Mouse (Mus musculus) spleen, adult 12 weeks (tissue): ENCODE data around the gene Gm5868.
"Not testable (repeated sequence)": the region's sequence is repeated elsewhere in the genome, so short reads cannot be mapped to it uniquely, and the experiment has no call there.

Source experiments
- DNase-seq: peaks from one replicate; pipeline ENCODE4 v3.0.0; 2022; ENCODE audit warnings: low spot score

The Gm5868 gene

GRCm38 (mm10) chr5:72587192-72587681 lies at the start of gene Gm5868:
TSS of gene Gm5868 (minus strand) at chr5:72587551.
- no peak for DNase-seq

GRCm38 (mm10) chr5:72636576-72636975 lies 49.2 kb upstream of the Gm5868 start:
- no peak for DNase-seq

DNA sequence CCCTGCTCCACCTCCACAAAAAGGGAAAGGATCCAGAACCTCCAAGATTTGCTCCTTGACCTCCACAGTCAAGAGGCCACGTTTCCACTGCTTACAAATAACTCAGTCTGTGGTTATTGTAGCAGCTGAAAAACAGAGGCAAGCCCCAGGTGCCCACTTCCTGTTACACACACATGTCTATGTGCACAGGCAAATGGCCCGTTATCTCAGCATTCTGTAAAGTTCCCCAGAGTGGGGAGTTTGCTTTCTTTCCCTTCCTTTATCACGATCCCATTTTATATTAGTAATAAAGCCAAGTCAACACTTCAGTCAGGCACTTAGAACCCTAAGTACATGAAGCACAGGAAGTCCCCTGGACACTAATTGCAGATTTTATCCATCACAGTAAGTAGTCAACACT lies 48.8 kb upstream of the Gm5868 start:
- no peak for DNase-seq

GRCm38 (mm10) chr5:72634791-72635271 lies 47.5 kb upstream of the Gm5868 start:
- no peak for DNase-seq

DNA sequence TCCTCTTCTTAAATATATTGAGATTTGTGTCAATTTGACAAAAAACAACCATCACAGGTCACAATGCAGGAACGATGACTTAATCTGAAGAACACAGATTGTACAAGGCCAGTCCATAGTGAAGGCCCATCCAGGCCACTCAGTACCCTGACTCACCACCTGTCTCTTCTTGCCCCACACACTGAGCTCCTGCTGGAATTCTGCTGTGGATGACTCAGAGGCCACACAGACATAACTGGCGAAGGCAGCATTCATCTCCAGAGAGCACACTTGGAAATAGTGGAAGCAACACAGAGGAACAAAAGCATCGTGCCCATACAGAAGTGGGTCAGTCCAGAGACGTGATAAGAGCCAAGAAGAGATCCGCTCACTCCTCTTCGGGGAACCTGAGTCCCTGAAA lies 42.7 kb upstream of the Gm5868 start:
- no peak for DNase-seq

GRCm38 (mm10) chr5:72621022-72621421 lies 33.7 kb upstream of the Gm5868 start:
- no peak for DNase-seq

- DNase-seq, result no peak
Observed at GRCm38 (mm10) chr5:72617413-72617812, 30.1 kb upstream of the Gm5868 start.

DNA sequence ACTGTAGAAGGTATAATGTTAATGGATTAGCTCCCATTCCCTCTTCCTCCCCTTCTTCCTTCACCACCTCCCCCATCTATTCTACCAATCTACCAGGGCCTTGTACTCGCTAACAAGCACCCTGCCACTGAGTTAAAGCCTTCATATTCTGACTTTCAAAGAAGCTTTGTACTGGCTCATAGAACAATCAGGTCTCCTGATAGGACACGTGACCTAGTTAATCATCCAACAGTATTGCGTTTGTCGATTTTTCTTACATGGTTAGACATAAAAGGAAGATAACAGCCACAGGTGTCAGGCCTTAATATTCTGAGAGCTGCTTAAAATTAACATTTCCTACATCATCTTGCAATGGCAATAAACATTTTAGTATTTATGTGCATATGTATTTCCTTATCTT lies 15.8 kb upstream of the Gm5868 start:
- no peak for DNase-seq

DNA sequence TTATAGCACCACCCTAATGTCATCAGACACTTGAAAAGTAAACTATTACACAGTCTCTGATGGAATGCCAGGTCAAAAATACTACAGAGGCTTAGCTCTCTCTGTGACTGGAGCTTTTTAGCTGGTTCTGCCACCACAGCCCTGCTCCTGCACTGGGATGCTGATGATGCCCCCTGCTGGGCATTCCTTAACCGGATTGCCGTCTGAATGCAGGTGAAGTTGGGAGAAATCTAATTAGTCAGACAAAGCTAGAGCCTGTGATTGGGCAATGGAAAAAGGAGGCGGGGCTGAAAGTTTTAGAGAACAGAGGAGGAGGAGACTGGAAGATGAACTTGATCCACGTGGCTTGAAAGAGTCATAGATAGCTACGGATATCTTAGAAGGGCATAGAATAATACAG lies 13.7 kb upstream of the Gm5868 start:
- DNase-seq, result peak; percentile 2

DNA sequence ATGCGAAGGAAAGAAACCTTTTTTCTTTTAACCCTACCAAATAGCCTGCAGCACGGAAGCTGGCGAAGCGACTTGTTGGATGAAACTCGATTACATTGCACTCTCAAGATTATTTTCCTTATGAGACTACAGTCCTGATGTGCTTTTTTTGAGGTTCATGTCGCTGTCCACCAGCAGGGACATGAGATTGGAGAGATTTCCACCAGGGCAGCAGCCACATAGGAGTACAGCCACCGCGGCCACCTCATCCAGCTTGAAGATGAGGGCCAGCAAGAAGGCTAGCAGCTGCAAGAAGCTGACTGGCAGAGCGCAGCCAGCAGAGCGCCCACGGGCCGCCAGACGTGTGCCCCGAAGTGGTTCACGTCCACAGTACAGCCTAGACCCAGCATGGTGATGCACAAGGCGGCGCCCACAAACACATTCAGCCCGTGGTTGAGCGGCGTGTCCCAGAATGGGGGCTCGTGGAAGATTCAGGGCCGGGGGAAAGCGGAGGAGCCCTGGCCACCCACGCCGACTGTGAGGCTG lies 622 bp downstream of the Gm5868 start:
- DNase-seq, result not testable (repeated sequence)

GRCm38 (mm10) chr5:72586122-72586521 lies 1.2 kb downstream of the Gm5868 start:
- DNase-seq, result not testable (repeated sequence)

DNA sequence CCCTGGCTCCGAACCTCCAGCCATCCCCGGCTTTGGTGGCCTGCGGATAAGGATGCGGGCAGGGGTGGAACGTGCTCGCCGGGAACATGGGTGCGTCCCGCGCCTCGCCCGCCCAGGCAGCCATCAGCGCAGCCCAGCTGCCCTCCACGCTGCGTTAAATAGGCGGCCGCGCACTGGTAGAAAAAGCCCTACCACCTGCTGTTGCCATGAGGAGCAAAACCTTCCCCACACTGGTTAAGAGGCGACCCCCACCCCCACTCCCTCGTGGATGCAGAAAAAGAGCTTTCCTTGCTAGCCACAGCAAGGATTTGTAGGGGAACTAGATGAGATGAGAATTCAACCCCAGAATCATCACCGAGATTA lies 6.4 kb downstream of the Gm5868 start, which contains the start of gene Zar1:
TSS of gene Zar1 (minus strand) at position 285 of the 363 bp plus-strand sequence.
- not testable (repeated sequence) for DNase-seq

- not testable (repeated sequence) for DNase-seq
Observed at GRCm38 (mm10) chr5:72580088-72580969, 7.0 kb downstream of the Gm5868 start.

- DNase-seq, result not testable (repeated sequence)
Observed at GRCm38 (mm10) chr5:72579599-72579998, 7.8 kb downstream of the Gm5868 start.

DNA sequence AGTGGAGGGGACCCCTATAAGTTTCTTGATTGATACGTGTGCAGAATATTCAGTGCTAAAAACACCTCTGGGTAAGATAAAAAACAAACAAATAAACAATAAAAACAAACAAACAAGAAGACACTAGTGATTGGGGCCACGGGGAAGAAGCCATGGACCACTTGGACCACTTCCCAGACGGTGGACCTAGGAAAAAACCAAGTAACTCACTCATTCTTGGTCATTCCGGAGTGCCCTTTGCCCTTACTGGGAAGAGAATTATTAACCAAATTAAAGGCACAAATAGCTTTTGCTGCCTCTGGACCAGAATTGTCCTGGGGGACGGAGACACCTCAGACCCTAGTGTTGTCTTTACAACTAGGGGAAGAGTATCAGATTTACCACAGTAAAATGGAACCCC lies 21.7 kb downstream of the Gm5868 start:
- DNase-seq, result no peak

DNA sequence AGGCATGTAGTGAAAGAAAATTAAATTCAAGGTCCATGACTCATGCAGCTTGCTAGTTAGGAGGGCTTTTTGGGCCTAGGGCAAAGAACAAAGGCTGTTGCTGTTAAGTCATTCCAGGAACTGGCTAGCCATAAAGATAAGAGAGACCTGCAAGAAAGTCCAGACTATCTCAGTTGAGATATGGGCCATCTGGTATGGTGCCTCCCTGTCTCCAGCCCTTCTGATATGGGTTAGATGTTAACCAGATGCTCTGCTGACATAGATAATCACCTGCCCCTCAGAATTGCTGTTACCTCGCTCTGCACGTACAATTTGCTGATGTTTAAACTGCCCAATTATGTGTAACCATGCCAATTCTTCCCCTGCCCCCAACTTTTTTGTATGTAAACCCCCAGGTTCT lies 24.2 kb downstream of the Gm5868 start:
- DNase-seq, result not testable (repeated sequence)

- DNase-seq, result no peak
Observed at GRCm38 (mm10) chr5:72560976-72561628, 26.2 kb downstream of the Gm5868 start.

GRCm38 (mm10) chr5:72559544-72560049 lies 27.8 kb downstream of the Gm5868 start, which contains the start of gene Nfxl1:
TSS of gene Nfxl1 (minus strand) at chr5:72559684.
- peak; percentile 85 for DNase-seq

GRCm38 (mm10) chr5:72558716-72559526 lies 28.4 kb downstream of the Gm5868 start:
- peak; percentile 50 for DNase-seq

DNA sequence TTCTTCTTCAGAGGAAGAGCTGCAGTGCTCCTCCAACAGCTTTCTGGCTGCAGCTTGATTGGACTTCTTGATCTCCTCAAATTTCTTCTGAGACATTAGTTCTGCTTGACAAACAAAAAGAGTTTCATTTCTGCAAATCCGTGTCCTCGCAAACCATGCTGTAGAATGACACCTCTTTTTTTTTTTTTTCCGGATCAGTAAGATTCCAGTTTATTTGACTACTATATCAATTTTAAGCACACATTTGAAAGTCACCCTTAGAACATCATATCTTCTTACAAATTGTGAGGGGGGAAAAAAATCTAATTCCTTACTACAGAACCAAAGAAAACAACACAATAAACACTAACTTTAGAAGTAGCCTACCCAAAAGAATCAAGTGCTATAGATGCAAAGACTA lies 31.1 kb downstream of the Gm5868 start:
- DNase-seq, result no peak

DNA sequence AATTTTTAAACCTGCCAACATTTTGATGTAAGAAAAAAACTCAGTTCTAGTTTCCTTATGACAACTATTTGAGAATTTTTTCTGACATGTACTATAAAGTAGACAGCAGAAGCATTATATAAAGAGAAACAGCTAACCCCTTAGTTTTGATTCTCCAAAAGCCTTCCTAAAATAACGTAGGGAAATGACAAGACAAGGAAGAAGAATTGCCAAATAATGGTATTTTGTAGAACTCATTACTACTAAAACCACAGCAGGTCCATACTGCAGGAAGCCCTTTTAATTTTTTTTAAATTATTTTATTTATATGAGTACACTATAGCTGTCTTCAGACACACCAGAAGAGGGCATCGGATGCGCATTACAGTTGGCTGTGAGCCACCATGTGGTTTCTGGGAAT lies 36.1 kb downstream of the Gm5868 start:
- no peak for DNase-seq
